Mouse (Mus musculus) spleen, adult 2 months (tissue): ENCODE data around the gene Slc17a9.
A peak's percentile ranks its signal among the peaks of the same experiment; 100 is the strongest.

Source experiments
- CTCF ChIP-seq: fragments of 200-500 bp; IDR thresholded peaks from 2 replicates; pipeline ENCODE4 v1.5.1; 2011; ENCODE audit warnings: mild to moderate bottlenecking, inconsistent platforms; ENCODE audit not compliant: insufficient read depth, insufficient read length, insufficient replicate concordance; ENCODE audit errors: extremely low read depth
- POLR2A ChIP-seq: fragments of 200-500 bp; IDR thresholded peaks from 2 replicates; pipeline ENCODE4 v1.6.1; 2011; ENCODE audit warnings: low read depth, low read length, inconsistent platforms

GRCm38 (mm10) chr2:180709923-180710272 lies 15.2 kb upstream of the Slc17a9 start, which contains the start of the genes Dido1 and Gid8:
- TF ChIP-seq CTCF, result no peak
- peak; percentile 28; the same call in 1 of the 2 replicates for TF ChIP-seq POLR2A
